Mouse (Mus musculus) CD4-positive helper T cell, adult 2 months (primary cell): ENCODE measurements around the gene Vamp2.
A peak's percentile ranks its signal among the peaks of the same experiment; 100 is the strongest.

Experiments
- DNase-seq: peaks from one replicate; pipeline ENCODE4 v3.0.0-alpha.2; 2012; ENCODE audit warnings: low read depth, missing footprints, low spot score

Gene Vamp2

DNA sequence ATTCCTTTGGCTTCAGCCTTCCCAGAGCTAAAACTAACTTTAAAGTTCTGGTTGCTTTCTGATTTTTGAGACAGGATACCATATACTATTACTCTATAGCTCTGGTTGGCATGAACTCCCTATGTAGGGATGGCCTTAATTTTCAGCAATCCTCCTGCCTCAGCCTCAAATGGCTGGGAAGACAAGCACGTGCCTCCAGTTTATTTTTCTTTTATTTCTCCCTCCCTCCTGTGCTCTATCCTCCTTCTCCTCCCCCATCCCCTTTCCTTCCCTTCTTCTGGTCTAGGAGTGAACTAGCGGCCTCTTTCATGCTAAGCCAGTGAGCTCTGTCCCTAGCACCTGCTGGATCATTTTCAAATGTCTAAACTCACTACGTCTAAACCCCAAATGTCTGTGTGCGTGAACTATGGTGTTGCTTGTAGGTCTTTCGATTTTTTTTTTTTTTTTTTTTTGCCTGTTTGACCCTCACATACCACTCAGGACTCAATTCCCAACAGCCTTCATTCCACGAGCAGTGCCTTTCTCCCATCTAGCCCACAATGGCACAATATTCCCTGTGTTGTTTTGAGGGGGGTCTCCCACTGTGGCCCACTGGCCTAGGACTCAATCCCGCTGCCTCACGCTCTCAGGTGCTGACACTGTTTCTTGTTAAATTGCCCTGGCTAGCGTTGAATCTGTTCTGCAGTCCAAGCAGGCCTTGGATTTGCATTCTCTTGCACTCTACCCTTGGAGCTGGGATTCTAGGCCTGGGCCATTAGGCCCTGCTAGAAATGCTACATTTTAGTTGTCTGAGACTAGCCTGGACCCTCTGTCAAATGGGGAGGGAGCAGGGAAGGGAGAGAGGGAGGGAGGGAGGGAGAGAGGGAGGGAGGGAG lies 23.8 kb upstream of the Vamp2 start:
- DNase-seq, result no peak

GRCm38 (mm10) chr11:69065394-69065925 lies 22.8 kb upstream of the Vamp2 start:
- DNase-seq, result no peak

DNA sequence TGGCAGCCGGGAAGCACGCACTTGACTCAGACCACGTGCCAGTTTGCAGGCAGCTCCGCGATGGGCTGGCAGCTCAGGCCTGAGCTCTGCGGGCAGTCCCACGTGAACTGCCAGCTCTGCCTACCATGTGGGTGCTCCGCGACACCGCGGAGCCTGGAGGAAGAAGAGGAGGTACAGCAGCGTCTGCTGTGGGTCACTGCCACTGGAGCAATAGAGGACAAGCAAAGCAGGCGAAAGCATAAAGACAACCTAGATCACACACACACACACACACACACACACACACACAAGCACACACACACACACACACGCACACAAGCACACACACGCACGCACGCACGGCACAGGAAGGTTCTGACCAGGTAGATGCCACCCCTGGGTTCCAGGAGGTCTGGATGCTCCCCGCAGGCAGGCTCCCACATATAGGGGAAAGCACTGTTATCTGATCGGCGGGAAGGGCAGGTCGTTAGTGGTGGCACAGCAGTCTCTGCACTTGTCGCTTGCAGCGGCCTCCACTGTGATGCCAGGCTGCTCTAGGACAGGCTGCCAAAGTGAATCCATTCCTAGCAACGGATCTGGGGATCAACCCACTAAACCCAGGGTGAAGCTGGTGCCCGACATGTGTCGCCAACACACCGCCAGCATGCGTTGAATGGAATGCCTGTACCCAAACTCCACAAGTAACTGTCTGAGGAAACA lies 22.0 kb upstream of the Vamp2 start:
- peak; percentile 71 for DNase-seq

- DNase-seq, result peak; percentile 86
Observed at GRCm38 (mm10) chr11:69066956-69067355, 21.3 kb upstream of the Vamp2 start.

DNA sequence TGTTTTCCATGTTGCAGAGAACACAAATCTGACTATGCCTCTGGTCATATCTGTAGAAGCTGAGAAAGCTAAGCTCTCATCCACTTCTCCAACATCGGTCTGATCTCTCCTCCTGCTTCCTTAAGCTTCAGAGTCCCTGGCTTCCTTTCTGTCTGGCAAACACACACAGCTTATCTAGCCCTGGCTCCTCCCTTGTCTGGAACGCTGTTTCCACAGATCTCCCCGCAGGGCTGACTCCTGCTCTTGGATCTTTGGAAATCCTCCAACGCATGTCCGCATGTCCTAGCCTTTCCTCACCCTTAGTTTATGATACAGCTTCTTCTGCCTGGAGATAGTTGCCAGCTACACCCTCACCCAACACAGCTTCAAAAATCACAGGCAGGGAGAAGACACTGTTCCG lies 20.7 kb upstream of the Vamp2 start:
- DNase-seq, result no peak

GRCm38 (mm10) chr11:69070093-69070492 lies 18.2 kb upstream of the Vamp2 start:
- no peak for DNase-seq

- DNase-seq, result peak; percentile 95
Observed at GRCm38 (mm10) chr11:69070590-69071222, 17.6 kb upstream of the Vamp2 start, which contains the start of gene Tmem107. TSS of gene Tmem107 (plus strand) at chr11:69070806.

DNA sequence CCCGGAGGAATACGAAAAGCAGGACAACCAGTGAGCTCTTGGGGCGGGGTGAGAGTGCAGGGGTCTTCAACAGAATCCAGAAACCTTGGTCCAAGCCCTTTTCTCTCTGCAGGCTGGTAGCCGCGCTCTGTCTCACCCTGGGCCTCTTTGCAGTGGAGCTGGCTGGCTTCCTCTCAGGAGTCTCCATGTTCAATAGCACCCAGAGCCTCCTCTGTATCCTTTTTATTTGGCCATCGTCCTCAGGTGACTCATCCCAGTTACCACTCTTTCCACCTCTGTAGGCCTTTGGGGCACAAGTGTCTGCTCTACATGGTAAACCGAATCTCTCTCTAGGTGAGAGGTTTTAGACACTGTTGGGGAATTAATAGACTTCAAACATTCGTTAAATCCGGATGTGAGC lies 17.0 kb upstream of the Vamp2 start:
- DNase-seq, result no peak

DNA sequence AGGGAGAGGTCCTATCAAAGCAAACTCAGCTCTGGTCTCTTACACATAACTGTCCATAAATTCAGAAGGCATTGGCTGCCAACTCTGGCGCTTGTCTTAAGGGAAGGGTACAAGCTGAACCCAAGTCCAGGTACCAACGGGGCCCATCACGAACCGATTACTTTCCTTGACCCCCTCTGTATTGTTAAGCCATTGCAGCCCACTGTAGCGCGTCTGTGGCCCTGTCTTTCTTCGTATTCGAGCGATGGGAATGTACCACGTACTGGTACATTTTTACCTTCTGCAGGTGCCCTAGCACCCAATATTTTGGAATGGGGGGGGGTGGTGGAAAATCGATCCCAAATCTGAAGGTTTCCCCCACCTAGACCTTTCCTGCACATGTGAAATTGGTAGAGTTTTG lies 16.1 kb upstream of the Vamp2 start:
- no peak for DNase-seq

- no peak for DNase-seq
Observed at GRCm38 (mm10) chr11:69072666-69073064, 15.6 kb upstream of the Vamp2 start.

GRCm38 (mm10) chr11:69073065-69073888 lies 15.0 kb upstream of the Vamp2 start:
- peak; percentile 95 for DNase-seq

- DNase-seq, result peak; percentile 20
Observed at GRCm38 (mm10) chr11:69073951-69074775, 14.1 kb upstream of the Vamp2 start.

DNA sequence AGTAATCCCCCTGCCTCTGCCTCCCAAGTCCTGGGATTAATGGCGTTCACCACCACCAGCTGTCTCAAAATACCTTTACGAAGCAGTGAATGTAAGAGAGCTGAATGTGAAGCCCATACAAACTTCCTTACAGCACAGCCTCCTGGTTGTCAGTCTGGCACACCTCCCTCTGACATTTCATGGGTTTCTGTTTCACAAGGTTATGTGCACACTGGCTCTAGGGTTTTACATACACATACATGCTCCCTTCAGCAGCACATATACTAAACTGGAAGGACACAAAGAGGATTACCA lies 13.6 kb upstream of the Vamp2 start:
- DNase-seq, result peak; percentile 15

DNA sequence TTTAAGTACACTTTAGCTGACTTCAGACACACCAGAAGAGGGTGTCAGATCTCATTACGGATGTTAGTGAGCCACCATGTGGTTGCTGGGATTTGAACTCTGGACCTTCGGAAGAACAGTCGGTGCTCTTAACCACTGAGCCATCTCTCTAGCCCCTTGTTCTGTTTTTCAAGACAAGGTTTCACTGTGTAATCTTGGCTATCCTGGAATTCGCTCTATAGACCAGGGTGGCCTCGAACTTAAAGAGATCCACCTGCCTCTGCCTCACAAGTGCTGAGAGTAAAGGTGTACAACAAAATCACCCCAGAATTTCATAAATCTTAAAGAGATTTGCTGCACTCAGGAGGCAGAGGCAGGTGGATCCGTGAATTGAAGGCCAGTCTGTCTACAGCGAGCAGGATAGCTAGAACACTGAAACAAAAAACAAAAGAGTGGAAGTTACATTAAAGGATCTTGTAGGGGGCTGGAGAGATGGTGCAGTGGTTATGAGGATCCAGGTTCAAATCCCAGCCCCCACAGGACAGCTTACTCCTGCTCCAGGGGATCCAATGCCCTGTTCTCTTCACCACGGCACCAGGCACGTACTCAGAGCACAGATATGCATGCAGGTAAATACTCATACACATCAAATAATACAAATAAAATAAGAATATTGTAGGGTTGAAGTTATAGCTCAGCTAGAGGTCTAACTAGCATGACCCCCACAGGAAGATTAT lies 12.4 kb upstream of the Vamp2 start:
- no peak for DNase-seq

GRCm38 (mm10) chr11:69076572-69076971 lies 11.7 kb upstream of the Vamp2 start:
- no peak for DNase-seq

DNA sequence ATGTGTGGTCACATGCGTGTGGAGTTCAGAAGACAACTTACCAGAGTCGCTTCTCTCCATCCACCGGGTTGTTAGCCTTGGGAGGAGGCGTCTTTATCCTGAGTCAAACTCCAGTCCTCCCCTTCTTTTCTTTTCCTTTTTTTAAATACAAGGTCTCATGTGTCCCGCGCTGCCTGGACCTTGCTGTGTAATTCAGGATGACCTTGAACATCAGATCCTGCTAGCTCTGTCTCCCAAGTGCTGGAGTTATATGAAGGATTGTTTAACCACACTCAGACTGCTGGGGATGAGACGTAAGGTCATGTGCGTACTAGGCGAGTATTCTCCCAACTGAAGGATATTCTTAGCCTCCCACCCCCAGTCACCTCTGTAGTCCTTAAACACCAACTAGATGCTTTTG lies 11.0 kb upstream of the Vamp2 start:
- no peak for DNase-seq

- no peak for DNase-seq
Observed at GRCm38 (mm10) chr11:69078041-69078440, 10.2 kb upstream of the Vamp2 start.

GRCm38 (mm10) chr11:69078805-69079438 lies 9.4 kb upstream of the Vamp2 start:
- no peak for DNase-seq

DNA sequence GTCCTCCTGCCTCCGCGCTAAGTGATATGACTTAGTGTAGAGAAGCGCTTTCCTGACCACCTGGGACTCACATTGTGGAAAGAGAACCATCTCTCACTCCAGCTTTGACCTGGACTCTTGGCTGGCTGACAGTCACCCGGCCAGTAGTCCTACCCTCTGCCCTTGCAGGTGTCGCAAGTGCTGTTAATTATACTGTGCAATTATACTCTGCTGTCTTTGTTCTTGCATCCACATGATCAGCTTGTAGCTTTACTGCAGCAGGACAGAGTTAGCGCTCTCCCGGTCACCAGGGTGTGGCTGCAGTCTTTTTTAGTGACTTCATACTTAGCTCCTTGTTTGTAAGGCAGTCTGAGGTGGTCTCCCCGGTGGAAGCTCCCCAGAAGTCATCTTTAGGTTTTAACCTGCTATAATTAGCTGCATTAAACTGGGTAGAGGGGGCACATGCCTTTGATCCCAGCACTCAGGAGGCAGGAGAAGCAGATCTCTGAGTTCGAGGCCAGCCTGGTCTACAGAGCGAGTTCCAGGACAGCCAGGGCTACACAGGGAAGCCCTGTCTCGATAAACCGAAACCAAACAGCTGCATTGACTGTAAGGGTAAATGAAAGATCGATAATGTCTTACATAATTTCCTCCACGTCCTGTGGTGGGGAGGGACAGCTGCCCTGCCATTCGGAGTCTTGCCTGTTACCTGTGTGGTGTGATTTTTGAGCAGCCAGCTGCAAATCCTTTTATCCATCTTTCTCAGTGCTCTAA lies 8.0 kb upstream of the Vamp2 start:
- no peak for DNase-seq
